Mouse (Mus musculus) MEL-GATA-1-ER (cell line): ENCODE data around the gene Calcoco2.
"Not testable (repeated sequence)": the region's sequence is repeated elsewhere in the genome, so short reads cannot be mapped to it uniquely, and the experiment has no call there.

ENCODE experiments used
- DNase-seq: peaks from one replicate; pipeline ENCODE4 v3.0.0-alpha.2; 2012; ENCODE audit warnings: low read depth; ENCODE audit errors: extremely low read depth

The Calcoco2 gene

DNA sequence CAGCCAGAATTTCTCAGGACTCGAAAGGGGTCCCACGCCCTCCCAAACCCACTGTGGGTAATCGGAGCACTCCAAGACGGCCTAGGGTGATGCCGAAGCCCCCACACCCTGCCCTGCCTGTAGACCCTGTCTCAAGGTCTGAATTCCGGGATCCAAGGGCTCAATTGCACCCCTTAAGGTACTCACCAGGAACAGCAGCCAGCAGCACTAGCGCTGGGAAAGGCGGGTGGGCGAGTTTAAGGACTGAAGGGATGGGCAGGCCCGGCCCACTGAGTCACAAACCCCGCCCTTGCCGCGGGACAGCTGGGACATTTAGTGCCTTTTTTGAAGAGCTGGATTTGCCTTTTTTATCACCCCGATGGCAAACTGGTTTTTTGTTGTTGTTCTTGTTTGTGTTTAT is at the start of gene Calcoco2:
Calcoco2 (minus strand) TSS at position 214 of the 400 bp plus-strand sequence.
- DNase-seq = no peak

DNA sequence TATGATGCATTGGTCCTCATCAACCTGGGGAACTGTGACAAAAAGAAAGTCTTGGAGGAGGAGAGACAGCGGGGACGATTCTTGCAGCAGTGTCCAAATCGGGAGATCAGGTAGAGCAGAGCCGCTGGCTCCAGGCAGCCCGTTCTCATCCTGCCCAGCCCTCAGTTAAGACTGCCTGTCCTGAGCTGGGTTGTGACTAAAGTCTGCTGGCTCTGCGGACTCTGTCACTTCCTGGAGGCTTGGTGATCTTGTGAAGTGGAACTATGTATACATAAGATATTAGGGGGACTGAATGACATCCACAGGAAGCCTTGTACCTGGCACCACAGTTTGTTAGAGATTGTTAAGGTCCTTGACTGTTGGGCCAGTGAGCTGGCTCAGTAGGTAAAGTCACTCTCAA is 35.7 kb upstream of the Calcoco2 start:
- no peak for DNase-seq

DNA sequence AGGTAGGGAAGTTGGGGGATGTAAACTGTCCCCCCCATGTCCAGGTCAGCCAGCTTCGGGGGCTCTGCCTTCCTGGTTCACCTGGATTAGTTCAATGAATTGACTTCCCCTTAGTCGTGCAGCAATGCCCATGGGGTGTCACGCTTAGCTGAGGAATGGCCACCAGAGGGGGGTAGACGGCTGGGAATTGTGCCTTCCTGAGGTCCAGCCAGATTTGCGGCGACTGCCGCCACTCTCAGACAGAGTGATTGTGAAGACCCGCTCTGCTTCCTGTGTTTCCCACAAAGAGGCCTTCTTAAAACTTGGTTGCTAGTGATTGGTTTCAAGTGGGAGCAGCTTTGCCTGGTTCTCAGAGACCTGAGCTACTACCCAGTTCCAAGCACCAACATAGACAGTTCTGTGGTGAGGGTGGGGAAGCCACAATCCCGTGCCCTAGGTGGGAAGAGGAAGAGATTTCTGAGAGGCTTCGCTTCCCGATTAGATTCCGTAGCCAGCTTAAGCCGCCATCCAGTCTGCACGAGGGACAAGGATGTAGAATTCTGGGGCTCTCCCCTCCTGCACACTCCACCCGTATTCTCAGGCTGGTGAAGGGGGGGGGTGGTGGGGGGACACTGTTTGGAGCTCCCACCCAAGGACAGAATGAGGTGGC is 34.0 kb upstream of the Calcoco2 start:
- no peak for DNase-seq

DNA sequence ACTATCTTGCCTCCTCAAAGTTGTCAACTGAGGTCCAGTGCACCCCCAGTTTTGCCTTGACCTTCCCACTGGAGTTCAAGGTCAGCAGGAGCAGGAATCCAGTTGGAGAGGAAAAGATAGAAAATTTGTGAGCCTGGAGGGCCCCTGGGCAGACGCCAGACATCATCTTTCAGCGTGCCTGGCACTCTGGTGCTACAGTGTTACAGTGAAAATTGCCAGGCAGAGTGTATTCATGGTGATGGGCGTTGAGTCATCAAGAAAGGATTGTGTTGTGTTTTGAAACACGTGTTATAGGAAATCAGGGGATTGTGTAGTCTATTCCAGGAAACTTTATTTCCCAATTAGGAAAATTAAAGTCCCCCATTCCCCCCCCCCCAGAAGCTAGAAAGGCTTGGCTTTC is 32.0 kb upstream of the Calcoco2 start:
- no peak for DNase-seq

DNA sequence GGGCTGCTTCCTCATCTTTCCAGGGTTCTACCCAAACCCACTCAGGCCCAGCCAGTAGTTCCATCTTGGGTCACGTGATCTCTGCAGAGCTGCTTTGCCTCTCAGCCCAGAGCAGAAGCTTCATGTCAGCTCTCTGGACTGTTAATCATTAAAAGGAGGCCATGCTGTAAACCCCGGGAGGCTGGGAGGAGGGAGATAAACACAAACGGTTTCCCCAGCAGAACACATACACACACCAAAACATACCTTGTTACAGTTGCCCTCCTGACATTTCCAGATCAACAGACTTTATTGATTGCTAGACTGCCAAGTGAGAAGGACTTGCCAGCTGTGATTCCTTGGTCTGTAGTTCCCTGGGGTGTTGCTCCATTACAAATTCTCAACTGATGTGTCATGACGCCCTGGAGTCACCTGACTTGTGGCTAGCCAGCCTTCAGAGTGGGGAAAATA is 29.0 kb upstream of the Calcoco2 start:
- no peak for DNase-seq

GRCm38 (mm10) chr11:96135847-96136246 is 24.1 kb upstream of the Calcoco2 start:
- no peak for DNase-seq

GRCm38 (mm10) chr11:96133239-96133865 is 21.6 kb upstream of the Calcoco2 start, which contains the start of gene Ttll6:
TSS of gene Ttll6 (plus strand) at chr11:96133786.
- DNase-seq = peak; percentile 81

DNA sequence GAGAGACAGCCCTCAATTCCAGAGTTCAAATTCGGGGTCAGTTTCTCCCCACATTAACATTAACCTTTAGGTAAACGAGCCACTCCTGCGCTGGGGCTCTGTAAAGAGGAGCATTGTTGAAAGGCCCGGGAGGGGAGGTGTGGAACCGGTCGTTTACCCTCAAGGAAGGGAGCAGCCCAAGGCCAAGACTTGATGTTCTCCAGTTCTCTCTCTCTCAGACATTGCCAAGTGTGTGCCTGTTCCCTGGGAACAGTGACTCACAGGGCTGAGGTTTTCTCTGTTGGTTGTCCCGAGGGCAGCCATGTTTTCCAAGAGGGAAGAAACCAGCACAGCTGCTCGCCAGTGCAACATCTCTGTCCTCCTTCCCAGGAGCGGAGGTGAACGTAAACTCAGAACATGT is 18.8 kb upstream of the Calcoco2 start:
- DNase-seq = no peak

- peak; percentile 66 for DNase-seq
Measured at GRCm38 (mm10) chr11:96124052-96124914, 12.5 kb upstream of the Calcoco2 start.

- DNase-seq = not testable (repeated sequence)
Measured at GRCm38 (mm10) chr11:96122806-96123205, 11.0 kb upstream of the Calcoco2 start.

DNA sequence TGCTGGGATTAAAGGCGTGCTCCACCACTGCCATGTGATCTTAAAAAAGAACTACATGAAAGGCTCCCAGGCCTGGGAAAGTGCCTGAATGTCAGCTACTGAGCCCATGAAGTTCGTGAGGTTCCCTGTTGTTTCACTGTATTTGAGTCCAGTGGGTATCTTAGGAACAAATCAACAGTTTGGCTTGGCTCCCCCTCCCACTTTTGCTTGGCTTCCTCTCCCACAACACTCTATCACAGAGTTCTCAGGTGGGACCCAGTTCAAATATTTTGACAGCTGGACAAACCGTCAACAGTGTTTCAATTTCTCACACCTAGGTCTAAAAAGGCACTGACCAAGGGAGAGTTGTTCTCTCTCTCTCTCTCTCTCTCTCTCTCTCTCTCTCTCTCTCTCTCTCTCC is 7.6 kb upstream of the Calcoco2 start:
- no peak for DNase-seq

- DNase-seq = not testable (repeated sequence)
Measured at GRCm38 (mm10) chr11:96116925-96117324, 5.2 kb upstream of the Calcoco2 start.

- no peak for DNase-seq
Measured at GRCm38 (mm10) chr11:96116116-96116515, 4.4 kb upstream of the Calcoco2 start.

DNA sequence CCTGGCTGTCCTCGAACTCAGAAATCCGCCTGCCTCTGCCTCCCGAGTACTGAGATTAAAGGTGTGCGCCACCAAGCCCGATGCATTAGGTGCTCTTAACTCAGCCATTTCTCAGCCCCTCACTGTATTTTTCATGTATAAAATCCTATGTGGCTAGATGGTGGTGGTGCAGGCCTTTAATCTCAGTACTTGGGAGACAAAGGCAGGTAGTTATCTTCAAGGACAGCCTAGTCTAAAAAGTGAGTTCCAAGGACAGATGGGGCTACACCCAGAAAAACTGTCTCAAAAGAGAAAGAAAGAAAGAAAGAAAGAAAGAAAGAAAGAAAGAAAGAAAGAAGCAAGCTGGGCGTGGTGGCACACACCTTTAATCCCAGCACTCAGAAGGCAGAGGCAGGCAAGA is 3.7 kb upstream of the Calcoco2 start:
- DNase-seq = no peak

GRCm38 (mm10) chr11:96114077-96114476 is 2.3 kb upstream of the Calcoco2 start:
- no peak for DNase-seq

- not testable (repeated sequence) for DNase-seq
Measured at GRCm38 (mm10) chr11:96110950-96111349, 814 bp downstream of the Calcoco2 start.

- DNase-seq = no peak
Measured at GRCm38 (mm10) chr11:96108376-96108775, 3.4 kb downstream of the Calcoco2 start.

GRCm38 (mm10) chr11:96093361-96093760 is 18.4 kb downstream of the Calcoco2 start:
- no peak for DNase-seq

- no peak for DNase-seq
Measured at GRCm38 (mm10) chr11:96092674-96093291, 19.0 kb downstream of the Calcoco2 start.

- DNase-seq = no peak
Measured at GRCm38 (mm10) chr11:96091073-96091472, 20.7 kb downstream of the Calcoco2 start.

GRCm38 (mm10) chr11:96087981-96088380 is 23.8 kb downstream of the Calcoco2 start:
- DNase-seq = no peak

- DNase-seq = no peak
Measured at GRCm38 (mm10) chr11:96082682-96083081, 29.1 kb downstream of the Calcoco2 start.
